Comparison of ENCODE assay signal across 13 mouse cellular contexts in the genomic region with DNA sequence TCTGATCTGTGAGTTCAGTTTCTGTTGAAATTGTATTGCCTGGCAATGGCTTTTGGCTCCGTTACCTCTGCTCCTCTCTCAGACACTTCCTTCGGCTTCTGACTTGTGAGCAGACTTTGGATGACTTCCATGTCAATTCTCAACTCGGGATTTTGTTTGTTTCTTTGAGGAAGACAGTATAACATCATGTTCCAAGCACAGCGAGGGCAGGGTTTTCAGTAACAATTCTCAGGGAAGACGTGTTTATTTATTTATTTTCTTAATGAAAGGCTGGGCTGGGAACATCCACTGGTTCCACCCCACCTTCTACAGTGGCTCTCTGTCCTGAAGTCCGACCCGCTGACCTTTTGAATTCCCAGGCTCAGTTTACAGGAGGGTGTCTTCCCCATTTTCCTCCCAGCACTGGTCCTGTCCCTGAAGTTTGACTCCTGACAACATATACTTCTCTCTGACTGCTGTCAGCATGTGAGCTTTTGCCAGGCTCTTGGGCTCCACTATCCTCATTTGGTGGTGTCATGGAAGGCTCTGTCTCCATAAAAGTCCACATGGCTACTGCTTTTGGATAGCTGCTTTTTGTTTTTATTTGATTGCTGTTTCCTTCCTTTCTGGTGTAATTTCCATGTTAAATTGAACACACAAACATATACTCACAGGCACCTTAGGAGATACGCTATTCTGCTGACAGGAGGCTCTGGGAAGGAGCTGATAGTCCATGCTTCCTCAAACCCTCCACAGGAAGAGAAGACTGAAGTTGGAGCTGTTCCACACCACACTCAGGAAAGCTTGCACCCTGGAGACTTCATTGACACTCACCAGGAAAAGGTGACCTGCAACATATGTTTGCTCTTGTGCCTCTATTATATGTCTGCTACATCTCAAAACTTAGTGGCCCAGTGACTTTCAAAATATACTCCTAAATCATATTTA.
DNase-seq lines count a peak whose midpoint lies in the region; ATAC-seq and TF ChIP-seq lines count a peak whose summit lies in the region.
"Had no signal": no experiment of that assay in that cellular context is flagged by ENCODE, and none has a peak within 500 bp of the region (broad histone marks: within the 10 kb centered on the region; RNA-seq: fewer than 3 reads in every experiment).

No protein-coding gene starts in this region.

- TF ChIP-seq CTCF in hindbrain, postnatal 0 days (IDR thresholded peaks at IDR 0.05; ENCODE audit: low read depth): no peak
- no peak for TF ChIP-seq CTCF in stomach, postnatal 0 days (IDR thresholded peaks at IDR 0.05; ENCODE audit: low read depth)

- H3K27ac ChIP-seq in hindbrain, postnatal 0 days: no peak overlapping the region
- no peak overlapping the region for H3K27ac ChIP-seq in hindbrain, embryonic 12.5 days
- no peak overlapping the region for H3K27ac ChIP-seq in stomach, postnatal 0 days (replicated peaks)
- H3K27ac ChIP-seq: forebrain, embryonic 12.5 days; liver, embryonic 13.5 days; neural tube, embryonic 12.5 days had no signal

- TF ChIP-seq EP300 in stomach, postnatal 0 days (optimal IDR thresholded peaks at IDR 0.05): no peak

- no peak for ATAC-seq in hindbrain, postnatal 0 days
- no peak for ATAC-seq in hindbrain, embryonic 12.5 days (ENCODE audit: low FRiP score)
- no peak for ATAC-seq in stomach, postnatal 0 days (ENCODE audit: low FRiP score, low TSS enrichment)

- DNase-seq in adrenal gland, adult 2 months: peak; percentile 5
- no peak for DNase-seq in adrenal gland, postnatal 14 days
- peak; percentile 15 for DNase-seq in hindbrain, postnatal 0 days (ENCODE audit: low spot score)
- DNase-seq in heart, postnatal 14 days: peak; percentile 12 to 25
- peak; percentile 50 for DNase-seq in lung, postnatal 10 days
- no peak for DNase-seq in stomach, postnatal 0 days (ENCODE audit: low spot score)
- DNase-seq in urinary bladder, postnatal 4 days (ENCODE audit: low spot score in 2 of 2): no peak
- DNase-seq: liver, embryonic 13.5 days; right cerebral cortex, adult 18-20 months had no signal

- no peaks in the 10 kb centered on the region for H3K27me3 ChIP-seq in hindbrain, postnatal 0 days (ENCODE audit: insufficient read depth, low read length)
- H3K27me3 ChIP-seq in hindbrain, embryonic 12.5 days: no peaks in the 10 kb centered on the region
- H3K27me3 ChIP-seq in stomach, postnatal 0 days (ENCODE audit: control insufficient read depth, insufficient read depth, low read length): no peaks in the 10 kb centered on the region
- H3K27me3 ChIP-seq: forebrain, embryonic 12.5 days; liver, embryonic 13.5 days; neural tube, embryonic 12.5 days had no signal

- H3K4me1 ChIP-seq in hindbrain, postnatal 0 days (ENCODE audit: insufficient read depth, low read length): no peaks in the 10 kb centered on the region
- H3K4me1 ChIP-seq in hindbrain, embryonic 12.5 days: no peaks in the 10 kb centered on the region
- no peaks in the 10 kb centered on the region for H3K4me1 ChIP-seq in stomach, postnatal 0 days (replicated peaks; ENCODE audit: control insufficient read depth, insufficient read depth)
- H3K4me1 ChIP-seq: forebrain, embryonic 12.5 days; liver, embryonic 13.5 days; neural tube, embryonic 12.5 days had no signal

- H3K9ac ChIP-seq in hindbrain, postnatal 0 days (replicated peaks; ENCODE audit: low read length): no peak overlapping the region
- H3K9ac ChIP-seq in hindbrain, embryonic 12.5 days: no peak overlapping the region
- H3K9ac ChIP-seq in stomach, postnatal 0 days (ENCODE audit: low read length): no peak overlapping the region
- H3K9ac ChIP-seq: forebrain, embryonic 12.5 days; liver, embryonic 13.5 days; neural tube, embryonic 12.5 days had no signal

- intact Hi-C loops in heart, postnatal 14 days (cut with DNase I): no loop called here

- no peaks in the 10 kb centered on the region for H3K36me3 ChIP-seq in hindbrain, postnatal 0 days (ENCODE audit: insufficient read depth, low read length)
- H3K36me3 ChIP-seq in hindbrain, embryonic 12.5 days: no peaks in the 10 kb centered on the region
- H3K36me3 ChIP-seq in stomach, postnatal 0 days (ENCODE audit: control insufficient read depth, insufficient read depth, low read length): no peaks in the 10 kb centered on the region
- H3K36me3 ChIP-seq: forebrain, embryonic 12.5 days; liver, embryonic 13.5 days; neural tube, embryonic 12.5 days had no signal

- no peak overlapping the region for H3K4me2 ChIP-seq in hindbrain, postnatal 0 days (ENCODE audit: low read depth, low read length)
- no peak overlapping the region for H3K4me2 ChIP-seq in hindbrain, embryonic 12.5 days (replicated peaks)
- H3K4me2 ChIP-seq in stomach, postnatal 0 days (replicated peaks; ENCODE audit: low read depth): no peak overlapping the region
- H3K4me2 ChIP-seq: forebrain, embryonic 12.5 days; liver, embryonic 13.5 days; midbrain, embryonic 11.5 days; neural tube, embryonic 12.5 days had no signal

- no peaks in the 10 kb centered on the region for H3K9me3 ChIP-seq in hindbrain, postnatal 0 days (ENCODE audit: low read length)
- H3K9me3 ChIP-seq in hindbrain, embryonic 12.5 days (replicated peaks): no peaks in the 10 kb centered on the region
- no peaks in the 10 kb centered on the region for H3K9me3 ChIP-seq in stomach, postnatal 0 days (ENCODE audit: control insufficient read depth, low read length)
- H3K9me3 ChIP-seq: forebrain, embryonic 12.5 days; liver, embryonic 13.5 days; neural tube, embryonic 12.5 days had no signal

- no peak overlapping the region for H3K4me3 ChIP-seq in hindbrain, postnatal 0 days (ENCODE audit: low read length)
- H3K4me3 ChIP-seq in hindbrain, embryonic 12.5 days: no peak overlapping the region
- no peak overlapping the region for H3K4me3 ChIP-seq in stomach, postnatal 0 days (ENCODE audit: low read depth, low read length)
- H3K4me3 ChIP-seq: forebrain, embryonic 12.5 days; liver, embryonic 13.5 days; neural tube, embryonic 12.5 days had no signal

- WGBS in hindbrain, postnatal 0 days: 61% methylated on average over 8 of the region's 8 CpGs
- 60% methylated on average over 8 of the region's 8 CpGs for WGBS in hindbrain, embryonic 12.5 days
- WGBS in stomach, postnatal 0 days: 48% methylated on average over 8 of the region's 8 CpGs

Comparison
In these comparisons a context has a peak if more than half of its experiments do, and no peak if none do; other contexts are left out.
1. DNase-seq: peak in adrenal gland, adult 2 months (single experiment), hindbrain, postnatal 0 days (single experiment), heart, postnatal 14 days (2 of 2) and lung, postnatal 10 days (single experiment); none in adrenal gland, postnatal 14 days (single experiment), stomach, postnatal 0 days (single experiment) and urinary bladder, postnatal 4 days (0 of 2).